Mouse (Mus musculus): ENCODE measurements around the gene Zmiz1. TPM values are rescaled to one million over a fixed set of nuclear protein-coding genes. Genes with fewer than 3 reads are reported as not detected.

Gene Zmiz1
- polyA plus RNA-seq, 1 experiment from 2014 or later, result 42.5 TPM

DNA sequence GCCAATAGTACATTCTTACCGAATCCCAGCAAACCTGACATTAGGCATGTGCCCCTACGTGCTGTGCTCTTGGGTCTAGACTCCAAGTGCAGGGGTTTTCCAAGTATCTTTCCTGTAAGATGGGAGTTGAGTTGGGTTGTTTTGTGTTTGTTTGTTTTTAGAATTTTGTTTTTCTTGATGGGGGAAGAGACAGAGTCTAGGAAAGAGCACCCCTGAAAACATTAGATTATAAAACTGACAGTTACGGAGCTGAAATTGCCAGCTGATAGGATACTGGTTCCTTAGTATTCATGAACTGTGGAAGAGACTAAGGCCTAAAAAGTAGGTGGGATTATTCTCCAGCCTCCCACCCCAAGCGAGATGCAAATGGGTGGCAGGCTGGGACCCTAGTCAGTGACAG is 21.5 kb downstream of the Zmiz1 start:
- WGBS, result 88% methylated on average over 4 of the region's 4 CpGs
- H3K4me3 ChIP-seq, result no peak overlapping the region
- H3K27ac ChIP-seq, result 0 out of 2 replicates have a peak overlapping the region, but pooled peaks have one; percentile 48

DNA sequence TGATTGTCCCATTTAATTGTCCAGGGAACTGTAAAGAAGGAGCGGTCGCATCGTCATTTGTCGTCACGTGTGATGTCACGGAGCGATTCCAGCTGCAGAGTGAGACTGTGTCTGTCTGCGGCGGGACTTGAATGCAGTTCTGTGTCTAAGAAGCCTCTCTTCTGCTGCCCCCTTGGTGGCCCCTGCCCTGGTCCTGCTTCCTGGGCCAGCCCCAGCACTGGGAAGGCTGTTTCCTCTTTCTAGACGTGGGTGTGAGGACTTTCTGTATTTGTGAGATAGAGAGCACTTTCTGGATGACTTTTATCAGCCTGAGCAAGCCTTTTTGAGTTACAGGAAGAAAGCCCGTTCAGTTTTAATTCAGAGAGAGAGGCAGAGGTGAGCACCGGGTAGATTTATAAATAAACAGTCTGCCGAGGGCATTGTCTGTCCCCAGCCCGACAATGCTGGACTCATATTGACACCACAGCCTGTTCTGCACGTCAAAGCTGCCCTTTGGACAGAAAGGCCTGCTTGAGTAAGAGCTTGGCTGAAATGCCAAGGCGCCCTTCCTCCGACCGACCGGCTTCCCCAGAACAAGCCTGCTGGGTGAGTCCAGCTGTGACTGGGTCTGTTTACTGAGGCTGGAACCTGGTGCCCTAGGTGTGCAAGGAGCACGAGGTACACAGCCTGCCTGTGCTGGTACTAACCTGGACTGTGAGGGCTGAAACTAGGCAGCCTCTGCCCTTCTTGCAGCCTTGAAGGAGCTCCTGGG is 22.1 kb downstream of the Zmiz1 start:
- H3K27me3 ChIP-seq (ENCODE audit: poor library complexity, severe bottlenecking), result no peaks in the 10 kb centered on the region
- peaks cover 100% of the 10 kb centered on the region for H3K4me1 ChIP-seq
- H3K36me3 ChIP-seq (replicated peaks), result peaks cover 34% of the 10 kb centered on the region
- WGBS, result 74% methylated on average over 20 of the region's 20 CpGs
- H3K9me3 ChIP-seq, result no peaks in the 10 kb centered on the region
- DNase-seq (ENCODE audit: extremely low spot score, low spot score), result no peak
- peak overlapping the region; percentile 48 for H3K27ac ChIP-seq
- no peak overlapping the region for H3K4me3 ChIP-seq

More for the DNA sequence above, 21.5 kb downstream of the Zmiz1 start:
- no peaks in the 10 kb centered on the region for H3K27me3 ChIP-seq (ENCODE audit: poor library complexity, severe bottlenecking)
- peaks cover 100% of the 10 kb centered on the region for H3K4me1 ChIP-seq
- peaks cover 40% of the 10 kb centered on the region for H3K36me3 ChIP-seq (replicated peaks)
- no peak for DNase-seq (ENCODE audit: extremely low spot score, low spot score)
- no peaks in the 10 kb centered on the region for H3K9me3 ChIP-seq

DNA sequence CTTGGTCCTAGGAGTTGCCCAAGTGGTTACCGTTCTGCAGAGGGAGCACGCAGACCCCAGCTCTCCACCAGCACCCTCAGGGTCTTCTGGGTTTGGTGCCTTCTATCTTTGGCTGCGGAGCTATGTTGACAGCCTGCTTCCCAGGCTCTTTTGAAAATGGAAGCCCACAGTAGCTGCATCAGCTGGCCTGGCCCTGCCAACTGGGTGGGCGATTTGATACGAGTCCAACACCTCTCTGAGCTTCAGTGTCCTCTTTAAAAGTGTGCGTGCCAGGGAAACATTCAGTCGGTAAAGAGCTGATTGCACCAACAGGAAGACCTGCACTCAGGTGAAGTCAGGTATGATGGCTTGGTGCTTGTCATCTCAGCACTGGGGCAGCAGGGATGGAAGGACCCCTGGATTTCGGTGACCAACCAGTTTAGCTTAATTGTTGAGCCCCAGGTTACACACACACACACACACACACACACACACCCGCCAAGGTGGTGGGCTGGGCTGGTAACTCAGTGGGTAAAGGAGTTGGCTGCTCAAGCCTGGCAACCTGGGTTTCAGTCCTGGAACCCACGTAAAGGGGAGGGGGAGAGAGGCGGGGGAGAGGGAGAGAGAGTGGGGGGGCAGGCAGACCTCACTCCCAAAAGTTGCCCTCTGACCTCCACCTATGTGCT is 22.8 kb downstream of the Zmiz1 start:
- H3K36me3 ChIP-seq (replicated peaks), result peaks cover 29% of the 10 kb centered on the region
- peaks cover 100% of the 10 kb centered on the region for H3K4me1 ChIP-seq
- peak overlapping the region; percentile 48 for H3K27ac ChIP-seq
- no peak overlapping the region for H3K4me3 ChIP-seq
- no peaks in the 10 kb centered on the region for H3K27me3 ChIP-seq (ENCODE audit: poor library complexity, severe bottlenecking)
- WGBS, result 87% methylated on average over 11 of the region's 11 CpGs
- no peak for DNase-seq (ENCODE audit: extremely low spot score, low spot score)
- H3K9me3 ChIP-seq, result no peaks in the 10 kb centered on the region

DNA sequence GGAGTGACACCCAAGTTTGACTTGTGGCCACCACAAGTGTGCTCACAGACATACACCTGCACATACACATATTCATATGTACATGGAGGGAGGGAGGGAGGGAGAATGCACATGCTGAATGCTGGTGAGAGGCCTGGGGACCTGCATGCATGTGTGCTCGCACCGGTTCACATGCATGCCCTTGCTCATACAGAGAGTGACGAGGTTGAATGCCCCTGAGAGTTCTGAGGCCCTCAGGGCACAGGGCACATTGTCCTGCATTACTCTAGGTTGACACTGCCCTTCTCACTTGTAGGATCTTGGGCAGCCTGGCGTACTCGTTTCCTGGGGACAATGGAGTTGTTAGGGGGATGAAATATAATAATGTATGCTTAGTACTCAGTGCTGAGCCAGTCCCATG is 23.4 kb downstream of the Zmiz1 start:
- Histone ChIP-seq H3K4me1 (peaks cover 100% of the 10 kb centered on the region), H3K9me3 (no peaks in the 10 kb centered on the region), H3K4me3 (no peak overlapping the region), H3K36me3 (replicated peaks) (peaks cover 30% of the 10 kb centered on the region), H3K27me3 (ENCODE audit: poor library complexity, severe bottlenecking) (no peaks in the 10 kb centered on the region), H3K27ac (no peak overlapping the region)
- WGBS, result 82% methylated on average over 5 of the region's 5 CpGs
- DNase-seq (ENCODE audit: extremely low spot score, low spot score), result no peak

DNA sequence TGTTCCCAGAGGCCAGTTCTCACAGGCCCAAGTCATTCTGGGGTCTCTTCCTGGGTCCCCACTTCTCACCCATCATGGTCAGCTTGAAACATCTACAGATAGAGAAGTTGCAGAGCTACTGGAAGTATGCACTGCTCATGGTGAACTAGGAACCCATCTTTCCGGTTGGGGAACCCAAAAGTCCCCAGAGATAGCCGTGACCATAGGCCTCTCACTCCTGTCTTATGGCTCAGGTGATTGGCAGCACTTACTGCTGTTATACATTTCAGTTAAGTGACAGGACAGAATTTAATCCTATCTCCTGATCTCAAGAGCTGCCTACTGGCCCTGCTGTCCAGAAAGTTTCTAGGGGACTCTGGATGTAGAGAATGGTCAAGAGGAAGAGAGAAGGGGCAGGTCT is 24.3 kb downstream of the Zmiz1 start:
- H3K27me3 ChIP-seq (ENCODE audit: poor library complexity, severe bottlenecking), result no peaks in the 10 kb centered on the region
- H3K27ac ChIP-seq, result no peak overlapping the region
- no peak for DNase-seq (ENCODE audit: extremely low spot score, low spot score)
- H3K4me1 ChIP-seq, result peaks cover 100% of the 10 kb centered on the region
- H3K4me3 ChIP-seq, result no peak overlapping the region
- WGBS, result 94% methylated on average over 2 of the region's 2 CpGs
- peaks cover 31% of the 10 kb centered on the region for H3K36me3 ChIP-seq (replicated peaks)
- H3K9me3 ChIP-seq, result no peaks in the 10 kb centered on the region

DNA sequence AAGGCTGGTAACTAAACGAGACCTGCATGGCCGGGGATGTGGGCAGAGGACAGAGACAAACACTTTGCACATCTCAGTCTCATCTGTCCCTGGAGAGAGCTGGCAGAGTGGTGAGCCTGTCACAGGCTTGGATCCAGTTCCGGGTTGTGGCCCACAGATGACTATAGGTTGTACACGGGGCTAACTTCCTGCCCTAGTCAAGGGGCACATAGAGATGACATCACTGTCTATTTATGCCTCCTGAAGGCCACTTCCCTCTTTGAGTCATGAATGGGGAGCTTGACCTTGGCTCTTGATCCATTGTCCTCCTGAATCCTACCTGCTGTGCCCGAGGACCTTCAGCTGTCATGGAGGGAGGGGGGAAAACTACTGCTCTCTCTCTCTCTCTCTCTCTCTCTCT is 25.1 kb downstream of the Zmiz1 start:
- Histone ChIP-seq H3K4me1 (peaks cover 99% of the 10 kb centered on the region), H3K27ac (0 out of 2 replicates have a peak overlapping the region, but pooled peaks have one; percentile 11), H3K36me3 (replicated peaks) (peaks cover 23% of the 10 kb centered on the region), H3K27me3 (ENCODE audit: poor library complexity, severe bottlenecking) (no peaks in the 10 kb centered on the region), H3K4me3 (no peak overlapping the region), H3K9me3 (no peaks in the 10 kb centered on the region)
- 63% methylated on average over 5 of the region's 5 CpGs for WGBS
- no peak for DNase-seq (ENCODE audit: extremely low spot score, low spot score)

DNA sequence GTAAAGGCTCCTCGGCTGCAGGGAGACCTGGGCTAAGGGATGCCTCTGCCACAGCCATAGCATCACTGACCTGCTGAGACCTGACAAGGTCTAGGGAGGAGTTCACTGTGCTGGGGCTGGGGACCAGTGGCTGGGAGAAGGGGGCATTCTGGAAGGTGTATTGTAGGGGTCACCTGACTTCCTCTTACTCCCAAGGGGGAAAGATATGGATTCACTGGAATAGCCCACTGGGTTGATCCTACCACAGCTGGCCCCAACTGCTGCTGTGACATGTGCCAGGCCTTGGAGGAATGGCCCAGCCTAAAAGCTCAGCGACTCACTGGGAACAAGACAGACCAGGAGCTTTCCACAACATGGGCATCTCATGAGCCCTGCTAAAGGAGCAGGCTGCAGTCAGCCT is 27.2 kb downstream of the Zmiz1 start:
- DNase-seq (ENCODE audit: extremely low spot score, low spot score), result no peak
- H3K4me3 ChIP-seq, result no peak overlapping the region
- peaks cover 17% of the 10 kb centered on the region for H3K36me3 ChIP-seq (replicated peaks)
- H3K9me3 ChIP-seq, result no peaks in the 10 kb centered on the region
- WGBS, result 97% methylated on average over 2 of the region's 2 CpGs
- H3K4me1 ChIP-seq, result peaks cover 94% of the 10 kb centered on the region
- H3K27me3 ChIP-seq (ENCODE audit: poor library complexity, severe bottlenecking), result no peaks in the 10 kb centered on the region
- H3K27ac ChIP-seq, result no peak overlapping the region

DNA sequence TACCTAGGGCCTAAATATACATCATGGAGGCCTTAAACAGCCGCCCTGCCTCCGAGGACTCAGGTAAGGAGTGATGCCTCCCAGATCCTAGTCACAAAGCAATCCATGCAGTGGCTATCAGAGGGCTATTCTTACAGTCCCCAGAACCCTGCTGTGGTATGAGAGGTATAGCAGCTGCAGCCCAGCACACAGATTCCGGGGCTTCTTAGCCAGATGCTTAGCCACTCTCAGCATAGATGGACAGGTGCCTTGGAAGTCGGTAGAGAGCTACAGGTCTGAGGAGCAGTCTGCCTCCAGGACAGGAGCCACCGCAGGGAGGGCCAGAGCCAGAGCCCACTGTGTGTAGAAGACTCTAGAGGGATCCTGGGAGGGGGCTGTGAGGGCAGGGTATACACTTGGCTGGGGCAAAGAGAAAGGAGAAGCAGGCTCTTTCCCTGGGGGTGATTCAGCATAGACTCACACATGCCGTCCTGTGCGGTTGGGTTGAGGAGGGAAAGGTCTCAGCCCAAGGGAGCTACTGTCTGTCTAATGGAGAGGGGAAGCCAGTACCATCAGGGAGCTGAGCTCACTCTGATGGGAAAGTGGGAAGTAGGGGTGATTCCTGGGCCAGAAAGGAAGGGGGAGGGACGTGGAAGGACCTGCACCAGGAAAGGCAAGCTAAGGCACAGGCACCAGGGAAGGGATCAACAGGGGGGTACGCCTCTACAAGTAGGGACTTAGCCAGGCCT is 27.9 kb downstream of the Zmiz1 start:
- H3K36me3 ChIP-seq (replicated peaks), result peaks cover 11% of the 10 kb centered on the region
- no peaks in the 10 kb centered on the region for H3K27me3 ChIP-seq (ENCODE audit: poor library complexity, severe bottlenecking)
- H3K9me3 ChIP-seq, result no peaks in the 10 kb centered on the region
- WGBS, result 84% methylated on average over 9 of the region's 9 CpGs
- DNase-seq (ENCODE audit: extremely low spot score, low spot score), result no peak
- H3K4me3 ChIP-seq, result no peak overlapping the region
- peak overlapping the region; percentile 20; the same call in 1 of the 2 replicates for H3K27ac ChIP-seq
- peaks cover 94% of the 10 kb centered on the region for H3K4me1 ChIP-seq

DNA sequence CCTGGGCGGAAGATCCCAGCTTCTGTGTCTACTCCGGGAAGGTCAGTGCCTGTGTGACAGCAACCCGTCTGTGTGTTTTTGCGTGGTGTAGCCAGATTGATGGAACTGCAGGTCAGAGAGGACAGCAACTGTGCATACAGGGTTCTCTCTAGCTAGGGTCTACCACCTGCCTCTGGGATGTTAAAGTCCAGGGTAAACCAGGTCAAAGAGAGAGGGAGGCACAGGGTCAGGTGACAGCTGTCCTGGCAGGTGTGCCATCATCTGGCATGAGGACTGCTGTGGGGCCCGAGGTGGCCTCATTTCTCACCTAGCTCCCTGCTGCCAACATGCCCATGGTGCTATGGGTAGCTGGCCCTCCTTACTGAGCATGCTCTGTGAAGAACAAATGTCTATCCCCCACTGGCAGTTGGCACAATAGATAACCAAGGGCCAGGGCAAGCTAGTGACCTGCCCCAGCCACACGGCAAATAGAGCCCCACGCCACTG is 28.5 kb downstream of the Zmiz1 start:
- H3K36me3 ChIP-seq (replicated peaks), result 0 out of 2 replicates have a peak, but pooled peaks cover 9% of the 10 kb centered on the region
- no peak for DNase-seq (ENCODE audit: extremely low spot score, low spot score)
- H3K27me3 ChIP-seq (ENCODE audit: poor library complexity, severe bottlenecking), result no peaks in the 10 kb centered on the region
- H3K4me1 ChIP-seq, result peaks cover 94% of the 10 kb centered on the region
- no peaks in the 10 kb centered on the region for H3K9me3 ChIP-seq
- no peak overlapping the region for H3K4me3 ChIP-seq
- WGBS, result 89% methylated on average over 7 of the region's 7 CpGs
- H3K27ac ChIP-seq, result 0 out of 2 replicates have a peak overlapping the region, but pooled peaks have one; percentile 13

DNA sequence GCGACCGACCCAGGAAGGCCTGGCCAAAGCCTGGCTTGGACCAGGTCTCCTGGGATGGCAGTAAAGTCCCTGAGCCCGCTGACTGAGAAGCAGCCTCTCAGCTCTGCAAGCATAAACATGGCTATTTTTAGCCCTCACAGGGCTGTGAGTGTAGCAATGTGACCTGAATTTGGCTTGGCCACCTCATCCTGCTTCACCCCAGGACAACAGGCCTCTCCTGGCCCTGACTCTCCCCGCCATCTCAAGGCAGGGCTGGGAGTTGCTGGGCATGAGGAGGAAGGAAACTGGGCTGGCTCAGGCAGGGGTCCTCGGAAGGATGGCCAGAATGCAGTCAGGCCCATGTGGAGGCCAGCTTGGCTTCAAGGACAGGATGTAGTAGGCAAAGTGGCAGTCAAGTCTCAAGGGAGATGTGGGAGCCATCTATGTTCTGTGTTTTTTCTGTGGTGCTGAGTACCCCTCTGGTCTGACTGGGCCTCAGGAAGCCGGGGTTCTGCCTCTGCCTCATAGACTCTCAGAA is 29.2 kb downstream of the Zmiz1 start:
- Histone ChIP-seq H3K4me3 (no peak overlapping the region), H3K27me3 (ENCODE audit: poor library complexity, severe bottlenecking) (no peaks in the 10 kb centered on the region), H3K4me1 (peaks cover 94% of the 10 kb centered on the region), H3K9me3 (no peaks in the 10 kb centered on the region), H3K27ac (0 out of 2 replicates have a peak overlapping the region, but pooled peaks have one; percentile 13), H3K36me3 (replicated peaks) (0 out of 2 replicates have a peak, but pooled peaks cover 12% of the 10 kb centered on the region)
- 87% methylated on average over 6 of the region's 6 CpGs for WGBS
- no peak for DNase-seq (ENCODE audit: extremely low spot score, low spot score)

DNA sequence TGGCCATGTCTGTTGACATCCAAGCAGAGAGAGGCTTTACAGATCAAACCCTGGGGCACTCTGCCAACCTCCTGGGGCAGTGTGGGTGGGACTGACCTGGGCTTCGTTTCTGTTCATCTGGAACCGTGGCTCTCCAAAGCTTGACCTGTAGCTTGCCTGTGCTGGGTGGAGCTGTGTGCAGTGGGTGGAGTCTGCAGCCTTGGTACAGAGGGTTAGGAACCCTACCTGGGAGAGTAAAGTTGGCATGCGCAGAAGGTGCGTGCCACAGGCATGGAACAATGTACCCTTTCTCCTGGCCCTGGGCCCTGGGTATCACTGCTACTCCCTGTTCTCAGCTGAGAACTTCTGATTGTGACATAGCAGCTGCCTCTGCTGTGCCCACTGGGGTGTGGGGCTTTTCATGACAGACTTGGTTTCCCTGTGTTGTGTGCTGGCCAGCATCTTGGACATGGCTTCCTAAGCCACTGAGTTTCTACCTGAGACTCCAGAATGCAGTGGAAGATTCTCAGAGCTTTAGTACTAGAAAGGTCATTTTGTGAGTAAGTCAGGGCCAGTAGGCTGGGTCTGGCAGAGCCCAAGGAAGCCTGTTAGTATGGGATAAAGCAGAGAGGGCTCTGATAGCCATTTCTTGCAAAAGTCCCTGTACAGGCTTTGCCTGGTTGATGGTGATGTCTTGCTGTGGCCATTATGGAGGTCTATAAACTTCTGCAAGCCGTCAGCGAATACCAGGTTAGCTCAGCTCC is 30.5 kb downstream of the Zmiz1 start:
- Histone ChIP-seq H3K9me3 (no peaks in the 10 kb centered on the region), H3K27me3 (ENCODE audit: poor library complexity, severe bottlenecking) (no peaks in the 10 kb centered on the region), H3K4me3 (no peak overlapping the region), H3K4me1 (peaks cover 94% of the 10 kb centered on the region), H3K36me3 (replicated peaks) (0 out of 2 replicates have a peak, but pooled peaks cover 12% of the 10 kb centered on the region), H3K27ac (0 out of 2 replicates have a peak overlapping the region, but pooled peaks have one; percentile 2)
- DNase-seq (ENCODE audit: extremely low spot score, low spot score), result no peak
- WGBS, result 86% methylated on average over 6 of the region's 6 CpGs

DNA sequence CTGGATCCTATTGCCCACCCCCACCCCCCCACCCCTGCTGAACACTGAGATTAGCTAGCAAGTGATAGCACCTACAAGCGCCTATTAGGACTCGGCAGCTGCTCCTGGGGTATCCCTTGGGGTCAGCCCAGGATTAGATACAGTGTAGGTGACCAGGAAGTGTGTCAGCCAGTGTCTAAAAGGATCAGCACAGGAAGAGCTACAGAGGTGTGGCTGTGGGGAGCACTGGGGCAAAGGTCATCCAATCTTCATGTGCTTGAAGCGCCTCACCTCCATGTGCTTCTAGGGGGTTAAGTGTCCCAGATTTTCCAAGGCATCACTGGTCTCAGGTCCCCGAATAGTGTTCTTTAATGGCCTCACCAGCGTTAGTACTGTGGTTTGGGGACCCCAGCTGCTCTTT is 33.0 kb downstream of the Zmiz1 start:
- WGBS, result 81% methylated on average over 5 of the region's 5 CpGs
- Histone ChIP-seq H3K27ac (no peak overlapping the region), H3K4me1 (peaks cover 94% of the 10 kb centered on the region)

More for the DNA sequence above, 33.0 kb downstream of the Zmiz1 start:
- no peak for DNase-seq (ENCODE audit: extremely low spot score, low spot score)
- Histone ChIP-seq H3K9me3 (no peaks in the 10 kb centered on the region), H3K4me3 (no peak overlapping the region), H3K27me3 (ENCODE audit: poor library complexity, severe bottlenecking) (no peaks in the 10 kb centered on the region), H3K36me3 (replicated peaks) (0 out of 2 replicates have a peak, but pooled peaks cover 12% of the 10 kb centered on the region)

All from forebrain, embryonic 10.5 days (tissue).